Mouse (Mus musculus) intestine, embryonic 16.5 days (tissue): ENCODE data around the gene Rab35. TPM values are rescaled to one million over a fixed set of nuclear protein-coding genes. Genes with fewer than 3 reads are reported as not detected.

Experiments
- microRNA-seq: library from miRNA; unstranded; fragments of <30 nt; microRNA quantifications from one replicate; pipeline ENCODE4, GENCODE M21; 2016
- polyA plus RNA-seq: library from polyadenylated mRNA; unstranded; fragments of >200 nt; fragmentation: Nextera tagmentation; extraction: Ambion mirVana; gene quantifications from 2 replicates; pipeline ENCODE4 v1.2.1, GENCODE M21; 2015

Gene Rab35
- polyA plus RNA-seq, 1 experiment from 2014 or later: 4.4 TPM

Small RNA genes within 50 kb of the gene (microRNA-seq; reads per million reads assigned to microRNA genes)
- gene Mir7030: not detected

Other genes with a start within 250 kb of the Rab35 start
- gene Msi1, start 202.3 kb upstream of the Rab35 start, polyA plus RNA-seq: 3.0 and 4.5 TPM in 2 replicates
- 1.2 and 1.3 TPM in 2 replicates for gene Pla2g1b, start 165.6 kb upstream of the Rab35 start, polyA plus RNA-seq
- 20.4 and 23.1 TPM in 2 replicates for gene Sirt4, start 147.2 kb upstream of the Rab35 start, polyA plus RNA-seq
- 71.9 and 88.2 TPM in 2 replicates for gene Pxn, start 125.2 kb upstream of the Rab35 start, polyA plus RNA-seq
- 1,506 and 1,615 TPM in 2 replicates for gene Rplp0, start 72.4 kb upstream of the Rab35 start, polyA plus RNA-seq
- 25.5 and 26.3 TPM in 2 replicates for gene Gcn1l1, start 66.7 kb upstream of the Rab35 start, polyA plus RNA-seq
- 9.1 and 9.7 TPM in 2 replicates for gene Bicdl1, start 99.7 kb downstream of the Rab35 start, polyA plus RNA-seq
- gene Cit, start 213.4 kb downstream of the Rab35 start, polyA plus RNA-seq: 20.0 and 21.5 TPM in 2 replicates